Mouse (Mus musculus): Measurements from ENCODE around the gene Ubb.
A peak's percentile ranks its signal among the peaks of the same experiment; 100 is the strongest.
"Not testable (repeated sequence)": the region's sequence is repeated elsewhere in the genome, so short reads cannot be mapped to it uniquely, and the experiment has no call there.

Gene Ubb

GRCm38 (mm10) chr11:62550727-62551225 is at the start of gene Ubb:
TSS of gene Ubb (plus strand) at chr11:62551171.
- DNase-seq = peak; percentile 99 to 100

DNA sequence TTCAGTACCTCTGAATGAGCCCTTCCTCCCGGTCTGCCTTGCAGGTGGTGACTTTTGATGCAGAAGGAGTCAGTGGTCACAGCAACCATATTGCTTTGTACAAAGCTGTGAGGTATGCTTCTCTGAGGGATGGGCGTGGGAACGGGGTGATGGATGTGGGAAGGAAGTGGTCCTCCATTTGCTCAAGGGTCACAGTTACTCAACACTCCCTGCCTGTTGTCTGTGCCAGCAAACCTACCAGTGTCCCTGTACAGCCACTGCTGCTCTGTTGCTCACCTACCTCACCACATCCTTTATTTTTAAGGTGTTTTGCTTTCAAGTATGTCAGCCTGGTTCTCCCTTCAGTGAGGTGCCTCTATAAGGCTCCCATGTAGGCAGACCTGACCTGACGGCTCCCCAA is 43.3 kb upstream of the Ubb start:
- no peak for DNase-seq

- DNase-seq = not testable (repeated sequence)
Measured at GRCm38 (mm10) chr11:62508365-62508764, 42.6 kb upstream of the Ubb start.

DNA sequence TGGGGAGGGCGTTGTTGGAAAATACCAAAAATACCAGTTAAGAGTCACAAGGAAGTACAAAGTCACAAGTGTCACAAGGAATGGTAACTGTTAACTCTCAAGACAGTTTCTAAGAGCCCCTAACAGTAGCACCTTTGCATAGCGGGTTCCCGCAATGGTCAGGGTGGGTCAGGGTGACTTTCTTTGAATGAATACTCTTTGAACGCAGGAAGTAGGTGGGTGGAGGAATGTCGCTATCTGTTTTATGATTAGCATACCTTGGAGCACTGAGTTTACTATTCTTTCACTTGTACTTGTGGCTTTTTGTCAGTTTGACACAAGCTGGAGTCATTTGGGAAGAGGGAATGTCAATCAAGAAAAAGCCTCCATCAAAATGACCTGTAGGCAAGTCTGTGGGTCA is 42.2 kb upstream of the Ubb start:
- DNase-seq = not testable (repeated sequence)

DNA sequence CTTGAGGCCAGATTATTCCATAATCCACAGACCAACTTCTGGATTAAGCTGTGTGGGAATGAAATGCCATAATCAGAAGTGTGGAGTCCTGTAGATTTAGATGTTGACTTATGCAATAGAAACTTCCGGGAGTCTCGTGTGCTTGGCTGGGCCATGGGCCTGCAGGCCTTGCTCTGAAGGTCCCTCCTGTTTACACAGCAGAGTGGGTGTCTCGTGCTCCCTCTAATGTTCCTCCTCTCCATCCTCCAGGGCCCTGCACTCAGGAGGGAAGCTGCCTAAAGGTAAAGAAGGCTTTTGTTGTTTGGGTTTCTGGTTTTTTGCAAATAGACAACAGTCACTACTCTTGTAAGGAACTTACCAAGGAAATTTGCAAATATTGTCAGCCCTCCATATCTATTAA is 41.4 kb upstream of the Ubb start:
- DNase-seq = no peak

DNA sequence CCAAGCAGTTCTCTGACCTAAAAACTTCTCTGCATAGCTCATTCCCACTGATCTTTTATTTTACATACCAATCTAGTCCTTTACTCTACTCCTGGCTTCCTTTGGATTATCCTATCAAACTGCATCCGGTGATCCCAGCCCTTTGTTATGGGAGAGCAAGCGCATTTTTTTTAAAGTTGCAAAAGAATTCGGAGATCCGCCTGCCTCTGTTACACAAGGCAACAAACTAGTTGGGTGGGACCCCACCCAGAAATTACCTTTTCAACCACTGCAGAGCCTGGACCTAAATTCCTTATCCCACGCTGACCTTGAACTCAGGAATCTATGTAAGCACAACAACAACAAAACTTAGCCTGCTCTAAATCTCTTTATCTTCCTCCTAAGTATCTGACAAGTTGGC is 40.0 kb upstream of the Ubb start:
- DNase-seq = no peak

DNA sequence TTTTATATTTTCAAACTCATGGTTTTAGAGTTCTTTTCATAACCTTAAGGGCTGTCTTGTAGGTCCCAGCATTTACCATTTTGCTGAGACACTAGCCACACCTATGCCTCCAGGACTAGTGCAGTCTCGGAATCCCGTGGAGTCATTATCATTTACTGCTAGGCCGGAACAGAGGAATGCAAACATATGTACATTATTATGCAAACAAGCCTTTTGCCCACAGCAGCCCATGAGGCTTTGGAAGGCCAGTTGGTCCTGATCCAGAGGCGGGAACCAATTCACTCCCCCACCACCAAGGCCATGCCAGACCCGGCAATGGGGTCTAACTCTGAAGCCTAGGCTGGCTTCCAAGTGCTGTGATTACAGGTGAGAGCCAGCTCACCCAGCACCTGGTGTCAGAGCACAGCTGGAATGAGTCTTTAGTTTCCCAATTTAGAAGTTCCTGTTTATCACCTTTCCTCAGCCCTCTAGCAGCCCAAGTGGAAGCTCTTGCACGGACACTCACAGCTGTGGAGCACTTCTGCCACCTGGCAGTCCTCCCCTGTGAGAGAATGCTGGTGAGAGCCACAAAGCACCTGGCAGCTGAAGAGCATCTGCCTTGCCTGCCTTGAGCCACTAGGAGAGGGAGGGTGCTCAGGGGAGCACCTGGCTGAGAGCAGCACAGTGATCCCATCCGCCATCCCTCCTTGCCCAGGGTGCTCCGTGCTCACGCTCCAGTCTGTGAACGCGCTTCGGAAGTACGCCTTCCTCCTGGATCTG is 39.3 kb upstream of the Ubb start:
- DNase-seq = no peak

GRCm38 (mm10) chr11:62512529-62513080 is 38.4 kb upstream of the Ubb start:
- no peak for DNase-seq

DNA sequence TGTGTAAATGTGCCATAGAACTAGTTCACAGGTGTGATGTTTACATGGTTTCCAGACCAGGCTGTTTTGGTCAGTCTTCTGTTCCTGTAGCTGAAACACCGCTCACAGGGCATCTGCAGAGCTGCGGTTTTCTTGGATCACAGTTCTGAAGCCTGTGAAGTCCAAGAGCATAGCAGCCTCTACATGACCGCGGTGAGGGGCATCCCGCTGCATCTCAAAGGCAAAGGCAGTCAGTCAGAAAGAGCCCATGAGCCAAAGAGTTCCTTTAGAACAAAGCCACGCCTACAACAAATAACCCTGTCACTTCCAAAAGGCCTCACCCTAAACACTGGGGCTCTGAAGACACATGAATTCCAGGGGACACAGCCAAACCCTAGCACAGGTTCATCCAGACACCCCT is 37.7 kb upstream of the Ubb start:
- no peak for DNase-seq

- no peak for DNase-seq
Measured at GRCm38 (mm10) chr11:62518991-62519390, 32.0 kb upstream of the Ubb start.

DNA sequence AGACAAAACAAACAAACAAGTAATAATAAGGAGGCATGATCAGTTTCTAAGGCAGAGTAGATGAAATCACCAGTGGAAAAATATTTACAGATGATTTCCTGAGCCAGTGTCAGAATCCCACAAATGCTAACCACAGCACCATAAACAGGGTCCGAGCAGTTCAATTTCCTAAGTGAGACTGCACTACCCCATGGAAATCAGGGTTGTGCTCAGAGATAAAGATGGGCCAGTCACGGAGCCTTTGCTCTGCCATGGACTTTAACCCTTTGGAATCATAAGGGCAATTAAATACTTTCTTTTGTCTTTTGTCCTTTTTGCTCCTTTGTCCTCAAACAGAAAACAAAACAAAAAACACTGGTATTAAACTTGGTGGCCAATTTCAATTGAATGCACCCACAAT is 28.7 kb upstream of the Ubb start:
- DNase-seq = no peak

- no peak for DNase-seq
Measured at GRCm38 (mm10) chr11:62537089-62537488, 13.9 kb upstream of the Ubb start.

GRCm38 (mm10) chr11:62537590-62537989 is 13.4 kb upstream of the Ubb start:
- no peak for DNase-seq

DNA sequence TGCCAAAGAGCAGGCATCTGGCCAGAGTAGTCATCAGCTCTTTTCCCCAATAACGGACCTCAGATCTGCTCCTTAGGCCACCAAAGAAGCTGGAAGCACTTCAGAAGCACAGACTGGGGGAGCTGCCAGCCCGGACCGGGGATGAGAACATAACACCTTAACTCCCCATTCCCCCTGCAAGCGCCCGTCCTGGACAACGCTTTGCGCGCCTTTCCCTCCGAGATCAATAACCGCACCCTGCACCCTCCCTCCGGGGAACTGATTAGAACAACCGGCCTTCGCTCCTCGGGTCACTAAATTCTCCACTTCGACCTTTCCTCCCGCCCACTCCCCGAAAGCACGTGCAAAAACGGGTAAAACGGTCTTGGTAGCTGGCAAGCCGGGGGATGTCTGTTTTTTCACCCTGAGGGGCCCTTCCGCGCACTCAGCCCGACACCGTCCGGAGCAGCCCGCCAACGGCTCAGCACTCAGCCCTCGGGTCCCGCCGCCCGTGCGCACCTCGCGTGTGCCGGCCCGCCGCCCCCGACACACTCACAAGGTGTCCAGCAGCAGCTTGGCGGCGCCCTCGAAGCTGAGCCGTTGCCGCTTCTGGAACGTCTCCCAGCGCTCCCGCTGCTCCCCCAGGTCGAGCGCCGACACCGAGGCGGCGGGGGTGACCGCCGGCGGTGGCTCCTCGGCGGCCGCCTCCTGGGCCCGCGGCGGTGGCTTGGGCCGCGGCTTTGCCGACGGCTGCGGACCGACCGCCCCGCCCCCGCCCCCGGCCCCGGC is 12.5 kb upstream of the Ubb start:
- peak; percentile 65 to 71 for DNase-seq

- peak; percentile 89 for DNase-seq
Measured at GRCm38 (mm10) chr11:62539089-62539890, 11.7 kb upstream of the Ubb start, which contains the start of gene Cenpv. TSS of gene Cenpv (minus strand) at chr11:62539261.

GRCm38 (mm10) chr11:62540167-62540566 is 10.8 kb upstream of the Ubb start:
- DNase-seq = no peak

GRCm38 (mm10) chr11:62540969-62541368 is 10.0 kb upstream of the Ubb start:
- no peak for DNase-seq

GRCm38 (mm10) chr11:62541581-62541980 is 9.4 kb upstream of the Ubb start:
- DNase-seq = no peak

DNA sequence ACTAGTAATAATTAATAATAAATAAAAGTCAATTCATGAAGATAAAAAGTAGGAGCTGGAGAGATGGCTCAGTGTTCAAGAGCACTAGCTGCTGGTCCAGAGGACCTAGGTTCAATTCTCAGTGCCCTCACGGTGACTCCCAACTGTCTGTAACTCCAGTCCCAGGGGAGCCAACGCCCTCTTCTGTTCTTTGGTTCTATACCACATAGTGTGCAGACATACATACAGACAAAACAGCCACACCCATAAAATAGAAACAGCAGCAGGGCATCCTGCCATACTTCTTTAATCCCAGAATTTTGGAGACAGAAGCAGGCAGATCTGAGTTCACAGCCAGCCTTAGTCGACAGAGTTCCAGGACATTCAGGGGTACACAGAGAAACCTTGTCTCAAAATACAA is 7.0 kb upstream of the Ubb start:
- DNase-seq = no peak

DNA sequence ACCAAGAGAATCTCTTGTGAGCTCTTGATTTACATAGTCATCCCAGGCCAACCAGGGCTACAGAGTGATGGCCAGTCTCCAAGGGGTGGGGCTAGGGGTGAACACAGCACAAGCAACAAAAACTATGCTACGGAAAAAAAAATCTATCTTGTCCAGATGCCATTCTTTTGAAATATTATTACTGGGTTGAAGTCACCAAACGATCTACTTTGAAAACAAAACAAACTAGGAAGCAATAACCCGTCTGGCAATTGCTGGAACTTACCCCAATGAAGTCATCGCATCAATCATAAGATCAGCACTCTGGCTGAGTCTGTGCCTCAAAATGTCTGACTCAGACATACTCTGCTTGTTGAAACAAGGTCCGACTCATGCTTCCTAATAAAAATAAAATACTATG is 1.2 kb upstream of the Ubb start:
- DNase-seq = peak; percentile 84 to 89

- peak; percentile 59 to 63 for DNase-seq
Measured at GRCm38 (mm10) chr11:62550227-62550685, 715 bp upstream of the Ubb start.

DNA sequence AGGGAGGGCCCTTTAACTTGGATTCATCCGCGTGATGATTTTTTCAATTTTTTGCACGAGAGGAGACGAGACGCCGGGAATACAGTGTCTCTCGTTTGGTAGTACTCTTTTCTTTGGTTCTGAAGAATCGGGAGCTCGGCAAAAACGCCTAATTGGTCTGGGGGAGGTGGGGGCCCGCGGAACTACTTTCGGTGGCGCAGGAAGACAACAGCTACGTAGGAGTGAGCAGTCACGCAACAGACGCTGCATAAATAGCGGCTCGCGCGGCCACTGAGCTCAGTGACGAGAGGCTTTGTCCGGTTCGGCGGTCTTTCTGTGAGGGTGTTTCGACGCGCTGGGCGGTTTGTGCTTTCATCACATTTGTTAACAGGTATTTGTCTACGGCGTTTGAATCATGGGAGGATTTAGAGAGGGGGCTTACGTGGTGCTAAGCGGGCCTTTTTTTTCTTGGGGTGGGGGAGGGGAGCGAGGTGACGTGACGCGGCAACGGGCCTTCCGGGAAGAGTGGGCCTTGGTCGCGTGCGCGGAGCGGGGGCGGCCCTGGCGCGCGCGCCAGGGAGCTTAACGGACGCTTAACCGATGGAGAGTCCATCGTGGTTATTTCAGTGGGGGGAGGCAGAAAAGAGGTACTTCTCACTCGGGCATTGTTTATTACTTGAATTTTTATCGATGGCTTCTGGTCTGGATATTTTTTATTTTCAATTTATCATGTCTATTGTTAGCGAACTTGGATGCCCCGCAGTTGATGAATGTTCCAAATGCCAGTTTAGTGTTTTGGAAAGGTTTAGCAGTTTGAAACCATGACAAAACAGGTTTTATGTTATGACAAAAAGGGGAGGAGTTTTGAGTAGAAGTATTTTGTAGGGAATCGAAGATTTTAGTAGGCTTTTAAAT is 502 bp downstream of the Ubb start:
- peak; percentile 96 to 97 for DNase-seq
